Mouse (Mus musculus): ENCODE measurements around the gene Carmil1. TPM values are rescaled to one million over a fixed set of nuclear protein-coding genes. Genes with fewer than 3 reads are reported as not detected.

Gene Carmil1
- polyA plus RNA-seq, 1 experiment from 2014 or later: 25.6 TPM

DNA sequence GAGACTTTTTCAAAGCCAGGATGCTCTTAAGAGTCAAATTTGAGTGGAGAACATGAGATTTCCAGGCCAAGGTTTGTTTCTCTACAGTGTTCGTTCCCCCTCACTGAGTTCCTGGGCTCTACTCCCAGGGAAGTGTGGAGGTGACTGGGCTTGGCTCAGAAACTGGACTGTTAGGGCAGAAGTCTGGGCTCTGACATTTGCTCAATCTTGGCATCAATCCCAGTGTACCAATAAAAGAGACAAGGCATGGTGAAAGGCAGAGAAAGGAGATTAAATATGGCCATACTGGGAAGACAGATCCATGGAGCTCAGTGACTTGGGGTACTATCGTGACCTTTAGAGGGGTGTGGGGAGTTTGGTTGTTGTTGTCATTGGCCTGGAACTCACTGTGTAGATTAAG is 6.8 kb upstream of the Carmil1 start:
- Histone ChIP-seq H3K4me3 (no peak overlapping the region), H3K4me1 (no peaks in the 10 kb centered on the region), H3K27me3 (no peaks in the 10 kb centered on the region), H3K9ac (replicated peaks) (no peak overlapping the region), H3K36me3 (no peaks in the 10 kb centered on the region), H3K9me3 (no peaks in the 10 kb centered on the region), H3K27ac (replicated peaks) (no peak overlapping the region), H3K4me2 (replicated peaks) (no peak overlapping the region)
- no peak for ATAC-seq (ENCODE audit: low FRiP score, low read depth)
- 97% methylated on average over 2 of the region's 2 CpGs for WGBS

- Histone ChIP-seq H3K4me3 (peak overlapping the region; percentile 69), H3K4me1 (peaks cover 15% of the 10 kb centered on the region), H3K27me3 (peaks cover 24% of the 10 kb centered on the region), H3K4me2 (replicated peaks) (peak overlapping the region; percentile 96), H3K9ac (replicated peaks) (peak overlapping the region; percentile 83), H3K27ac (replicated peaks) (no peak overlapping the region), H3K9me3 (no peaks in the 10 kb centered on the region), H3K36me3 (no peaks in the 10 kb centered on the region)
- whole genome bisulfite sequencing: 1% methylated on average over 20 of the region's 21 CpGs
- ATAC-seq (ENCODE audit: low FRiP score, low read depth): no peak; the same call in 1 of the 2 replicates
These were observed 695 bp downstream of the Carmil1 start for GRCm38 (mm10) chr13:24279762-24280438.

- Histone ChIP-seq H3K27ac (replicated peaks) (no peak overlapping the region), H3K9me3 (no peaks in the 10 kb centered on the region), H3K4me3 (peak overlapping the region; percentile 69), H3K4me1 (peaks cover 15% of the 10 kb centered on the region), H3K36me3 (no peaks in the 10 kb centered on the region), H3K4me2 (replicated peaks) (peak overlapping the region; percentile 96), H3K9ac (replicated peaks) (no peak overlapping the region; the same call in 1 of the 2 replicates), H3K27me3 (peaks cover 24% of the 10 kb centered on the region)
- no peak for ATAC-seq (ENCODE audit: low FRiP score, low read depth)
- whole genome bisulfite sequencing: 52% methylated on average over 11 of the region's 11 CpGs
These were observed 1.2 kb downstream of the Carmil1 start for GRCm38 (mm10) chr13:24279407-24279761.

- no peak overlapping the region for H3K9ac ChIP-seq (replicated peaks)
- ATAC-seq (ENCODE audit: low FRiP score, low read depth): no peak
- WGBS: 82% methylated on average over 4 of the region's 4 CpGs
These were observed 7.7 kb downstream of the Carmil1 start for GRCm38 (mm10) chr13:24272740-24273377.

DNA sequence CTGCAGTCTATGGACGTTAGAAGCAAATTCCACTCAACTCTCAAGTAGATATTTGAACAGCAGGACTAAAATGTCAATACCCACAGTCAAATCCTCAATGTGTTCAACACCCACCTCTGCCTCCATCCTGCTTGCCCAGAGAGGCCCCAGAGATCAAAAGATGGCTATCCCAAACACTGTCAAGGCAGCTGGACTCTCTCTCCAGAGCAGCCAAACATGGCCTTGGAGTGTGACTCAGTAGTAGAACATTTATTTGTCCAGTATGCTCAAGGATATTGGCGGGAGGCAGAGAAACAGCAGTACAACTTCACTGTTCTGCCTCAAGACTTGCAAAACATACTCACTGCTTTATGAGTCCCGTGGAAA is 11.5 kb downstream of the Carmil1 start:
- no peak for ATAC-seq (ENCODE audit: low FRiP score, low read depth)
- no peaks in the 10 kb centered on the region; the same call in 1 of the 2 replicates for H3K4me1 ChIP-seq

More at GRCm38 (mm10) chr13:24272740-24273377, 7.7 kb downstream of the Carmil1 start:
- Histone ChIP-seq H3K4me1 (no peaks in the 10 kb centered on the region; the same call in 1 of the 2 replicates), H3K4me3 (no peak overlapping the region), H3K36me3 (no peaks in the 10 kb centered on the region), H3K9me3 (no peaks in the 10 kb centered on the region), H3K4me2 (replicated peaks) (no peak overlapping the region), H3K27me3 (0 out of 2 replicates have a peak, but pooled peaks cover under 1% of the 10 kb centered on the region), H3K27ac (replicated peaks) (no peak overlapping the region)

GRCm38 (mm10) chr13:24268355-24269099 is 12.1 kb downstream of the Carmil1 start:
- Histone ChIP-seq H3K9ac (replicated peaks) (no peak overlapping the region), H3K9me3 (no peaks in the 10 kb centered on the region), H3K27me3 (no peaks in the 10 kb centered on the region), H3K27ac (replicated peaks) (no peak overlapping the region), H3K4me2 (replicated peaks) (no peak overlapping the region), H3K36me3 (no peaks in the 10 kb centered on the region), H3K4me3 (no peak overlapping the region), H3K4me1 (no peaks in the 10 kb centered on the region; the same call in 1 of the 2 replicates)
- WGBS: 74% methylated on average over 14 of the region's 14 CpGs
- ATAC-seq (ENCODE audit: low FRiP score, low read depth): no peak

More for the DNA sequence above, 11.5 kb downstream of the Carmil1 start:
- Histone ChIP-seq H3K36me3 (no peaks in the 10 kb centered on the region), H3K27ac (replicated peaks) (no peak overlapping the region), H3K9me3 (no peaks in the 10 kb centered on the region), H3K4me2 (replicated peaks) (no peak overlapping the region), H3K4me3 (no peak overlapping the region), H3K27me3 (no peaks in the 10 kb centered on the region), H3K9ac (replicated peaks) (no peak overlapping the region)
- 84% methylated on average over 3 of the region's 3 CpGs for WGBS

GRCm38 (mm10) chr13:24264760-24265159 is 15.8 kb downstream of the Carmil1 start:
- Histone ChIP-seq H3K27me3 (no peaks in the 10 kb centered on the region), H3K36me3 (no peaks in the 10 kb centered on the region), H3K4me1 (no peaks in the 10 kb centered on the region; the same call in 1 of the 2 replicates), H3K9me3 (no peaks in the 10 kb centered on the region), H3K4me2 (replicated peaks) (no peak overlapping the region), H3K9ac (replicated peaks) (no peak overlapping the region), H3K27ac (replicated peaks) (no peak overlapping the region), H3K4me3 (no peak overlapping the region)
- 95% methylated on average over 5 of the region's 5 CpGs for WGBS
- no peak for ATAC-seq (ENCODE audit: low FRiP score, low read depth)

DNA sequence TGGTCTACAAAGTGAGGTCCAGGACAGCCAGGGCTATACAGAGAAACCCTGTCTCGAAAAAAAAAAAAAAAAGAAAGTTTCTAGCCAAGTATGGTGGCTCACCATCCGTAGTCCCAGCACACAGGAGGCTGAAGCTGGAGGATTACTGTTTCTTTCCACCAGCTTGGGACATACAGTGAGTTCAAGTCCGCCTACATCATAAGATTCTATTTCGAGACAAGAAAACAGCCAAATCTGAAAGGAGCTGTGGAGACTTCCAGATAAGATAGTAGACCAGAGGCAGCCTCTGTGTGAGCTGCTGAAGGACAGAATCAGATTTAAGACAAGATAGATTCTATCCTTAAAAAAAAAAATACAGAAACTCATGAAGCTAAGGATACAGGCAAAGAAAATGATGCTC is 17.0 kb downstream of the Carmil1 start:
- Histone ChIP-seq H3K36me3 (no peaks in the 10 kb centered on the region), H3K9ac (replicated peaks) (no peak overlapping the region), H3K9me3 (no peaks in the 10 kb centered on the region), H3K4me3 (no peak overlapping the region), H3K27ac (replicated peaks) (no peak overlapping the region), H3K27me3 (no peaks in the 10 kb centered on the region), H3K4me1 (no peaks in the 10 kb centered on the region; the same call in 1 of the 2 replicates), H3K4me2 (replicated peaks) (no peak overlapping the region)
- 81% methylated on average over 4 of the region's 4 CpGs for WGBS
- ATAC-seq (ENCODE audit: low FRiP score, low read depth): no peak

GRCm38 (mm10) chr13:24260751-24261591 is 19.6 kb downstream of the Carmil1 start:
- Histone ChIP-seq H3K9ac (replicated peaks) (no peak overlapping the region), H3K4me3 (no peak overlapping the region), H3K9me3 (no peaks in the 10 kb centered on the region), H3K36me3 (no peaks in the 10 kb centered on the region), H3K27me3 (no peaks in the 10 kb centered on the region), H3K27ac (replicated peaks) (no peak overlapping the region), H3K4me1 (no peaks in the 10 kb centered on the region), H3K4me2 (replicated peaks) (no peak overlapping the region)
- WGBS: 82% methylated on average over 10 of the region's 10 CpGs
- ATAC-seq (ENCODE audit: low FRiP score, low read depth): no peak

- Histone ChIP-seq H3K27me3 (no peaks in the 10 kb centered on the region), H3K4me1 (no peaks in the 10 kb centered on the region), H3K36me3 (no peaks in the 10 kb centered on the region), H3K9ac (replicated peaks) (no peak overlapping the region), H3K4me2 (replicated peaks) (no peak overlapping the region), H3K4me3 (no peak overlapping the region), H3K9me3 (no peaks in the 10 kb centered on the region), H3K27ac (replicated peaks) (no peak overlapping the region)
- 88% methylated on average over 6 of the region's 6 CpGs for WGBS
- ATAC-seq (ENCODE audit: low FRiP score, low read depth): no peak
These were observed 22.8 kb downstream of the Carmil1 start for GRCm38 (mm10) chr13:24257809-24258208.

DNA sequence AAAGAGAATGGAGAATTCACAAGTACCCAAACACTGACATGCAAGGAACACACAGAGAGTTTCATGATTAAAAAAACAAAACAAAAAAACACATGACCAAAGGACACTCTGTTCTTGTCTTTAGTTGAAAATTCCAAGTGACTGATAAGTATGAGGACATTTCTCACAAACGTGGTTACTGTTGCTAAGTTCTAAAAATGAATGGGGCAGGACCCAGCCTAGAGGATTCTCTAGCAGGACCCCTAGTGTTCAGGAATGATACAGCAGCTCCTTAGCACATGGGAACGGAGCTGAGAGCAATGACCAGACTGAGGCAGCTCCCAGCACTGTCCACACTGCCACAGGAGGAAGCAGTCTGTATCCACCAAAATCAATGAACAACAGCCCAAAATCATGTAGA is 26.6 kb downstream of the Carmil1 start:
- no peaks in the 10 kb centered on the region for H3K27me3 ChIP-seq
- H3K27ac ChIP-seq (replicated peaks): no peak overlapping the region
- ATAC-seq (ENCODE audit: low FRiP score, low read depth): no peak
- no peak overlapping the region for H3K4me2 ChIP-seq (replicated peaks)
- no peak overlapping the region for H3K4me3 ChIP-seq
- 26% methylated on average over 2 of the region's 2 CpGs for WGBS
- H3K4me1 ChIP-seq: no peaks in the 10 kb centered on the region
- H3K36me3 ChIP-seq: no peaks in the 10 kb centered on the region
- no peak overlapping the region for H3K9ac ChIP-seq (replicated peaks)
- H3K9me3 ChIP-seq: no peaks in the 10 kb centered on the region

Data from midbrain, embryonic 12.5 days (tissue).